Mouse (Mus musculus): ENCODE data around the gene Lin7c.

GRCm38 (mm10) chr2:109929256-109929655, 38.6 kb downstream of the Lin7c start:
- TF ChIP-seq GATA1 (IDR thresholded peaks at IDR 0.05; ENCODE audit: borderline replicate concordance, low read length) (no peak), FLI1 (IDR thresholded peaks at IDR 0.05; ENCODE audit: low read length) (no peak)
